Mouse (Mus musculus): ENCODE results near the gene Manf. TPM values are rescaled to one million over a fixed set of nuclear protein-coding genes. Genes with fewer than 3 reads are reported as not detected.

Gene Manf
- polyA plus RNA-seq, 1 experiment from 2014 or later: 281 TPM

DNA sequence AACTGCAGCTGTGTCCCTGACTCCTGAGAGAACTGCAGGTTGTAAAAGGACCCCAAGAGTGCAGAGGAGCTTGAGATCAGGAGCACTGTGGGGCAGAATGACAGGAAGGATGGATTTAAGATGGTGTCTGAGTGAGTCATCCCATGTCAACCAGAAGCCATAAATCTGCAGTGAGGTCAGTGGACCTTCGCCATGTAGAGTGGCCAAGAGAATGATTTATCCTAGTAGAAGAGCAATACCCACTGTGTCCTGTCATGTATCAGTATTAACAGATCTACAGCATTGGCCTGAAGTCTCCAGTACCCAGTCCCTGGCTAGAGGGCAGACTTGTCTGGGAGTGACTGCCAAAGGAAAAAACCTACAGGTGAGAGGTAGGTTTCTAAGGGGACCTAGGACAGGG, 7.1 kb upstream of the Manf start:
- WGBS: 81% methylated on average over 1 of the region's 1 CpGs
- H3K9me3 ChIP-seq (replicated peaks): no peaks in the 10 kb centered on the region
- no peaks in the 10 kb centered on the region for H3K4me1 ChIP-seq
- no peak overlapping the region for H3K27ac ChIP-seq (replicated peaks)
- H3K36me3 ChIP-seq: no peaks in the 10 kb centered on the region
- no peak overlapping the region for H3K4me3 ChIP-seq (replicated peaks)
- no peak overlapping the region for H3K4me2 ChIP-seq (replicated peaks)
- no peak overlapping the region for H3K9ac ChIP-seq
- H3K27me3 ChIP-seq: no peaks in the 10 kb centered on the region
- no peak for ATAC-seq (ENCODE audit: insufficient number of reproducible peaks, low FRiP score, low TSS enrichment, low read depth)

DNA sequence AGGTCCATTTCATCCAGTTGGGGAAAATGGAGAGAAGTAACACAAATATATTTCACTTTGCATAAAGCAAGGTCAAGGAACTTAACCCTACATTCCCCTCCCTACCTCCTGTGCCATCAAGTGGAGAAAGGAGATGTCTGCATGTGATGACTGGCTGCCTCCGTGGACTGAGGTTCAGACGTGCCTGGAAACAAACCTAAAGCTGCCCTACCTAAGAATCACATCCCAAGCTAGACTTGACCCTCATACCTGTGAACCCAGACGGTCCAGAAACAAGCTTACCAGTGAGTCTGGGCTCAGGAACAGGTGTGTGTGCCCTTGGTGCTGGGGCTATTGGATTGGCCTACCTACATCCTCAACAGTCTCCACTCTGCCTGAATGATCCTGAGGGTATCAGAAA, 1.5 kb upstream of the Manf start:
- Histone ChIP-seq H3K4me3 (replicated peaks) (no peak overlapping the region), H3K27ac (replicated peaks) (no peak overlapping the region), H3K9me3 (replicated peaks) (no peaks in the 10 kb centered on the region), H3K4me2 (replicated peaks) (no peak overlapping the region), H3K4me1 (peaks cover 32% of the 10 kb centered on the region), H3K9ac (no peak overlapping the region), H3K36me3 (peaks cover 20% of the 10 kb centered on the region), H3K27me3 (no peaks in the 10 kb centered on the region)
- 63% methylated on average over 3 of the region's 3 CpGs for WGBS
- ATAC-seq (ENCODE audit: insufficient number of reproducible peaks, low FRiP score, low TSS enrichment, low read depth): no peak

DNA sequence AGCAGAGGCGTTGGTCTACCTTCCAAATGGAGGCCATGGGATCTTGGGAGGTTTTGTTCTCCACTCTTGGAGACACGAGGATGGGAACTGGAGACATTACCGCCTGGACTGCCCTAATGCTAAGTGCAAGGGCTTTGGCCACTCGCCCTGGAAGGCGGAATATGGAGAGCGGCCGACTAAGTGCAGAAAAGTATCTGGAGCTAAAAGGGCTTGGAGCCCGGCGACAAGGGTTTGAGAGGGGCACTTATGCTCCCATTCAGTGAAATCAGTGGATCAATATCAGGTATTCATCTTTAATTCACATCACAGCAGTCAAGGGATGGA, 735 bp upstream of the Manf start:
- WGBS: under 1% methylated on average over 9 of the region's 9 CpGs
- Histone ChIP-seq H3K27me3 (no peaks in the 10 kb centered on the region), H3K4me2 (replicated peaks) (peak overlapping the region; percentile 71), H3K4me3 (replicated peaks) (peak overlapping the region; percentile 94), H3K27ac (replicated peaks) (peak overlapping the region; percentile 97), H3K36me3 (peaks cover 26% of the 10 kb centered on the region), H3K9ac (peak overlapping the region; percentile 73), H3K4me1 (peaks cover 38% of the 10 kb centered on the region), H3K9me3 (replicated peaks) (no peaks in the 10 kb centered on the region)
- no peak for ATAC-seq (ENCODE audit: insufficient number of reproducible peaks, low FRiP score, low TSS enrichment, low read depth)

GRCm38 (mm10) chr9:106891341-106891741, 438 bp downstream of the Manf start:
- Histone ChIP-seq H3K9me3 (replicated peaks) (no peaks in the 10 kb centered on the region), H3K4me3 (replicated peaks) (peak overlapping the region; percentile 94), H3K9ac (peak overlapping the region; percentile 90), H3K4me1 (peaks cover 42% of the 10 kb centered on the region), H3K36me3 (peaks cover 26% of the 10 kb centered on the region), H3K27me3 (no peaks in the 10 kb centered on the region), H3K4me2 (replicated peaks) (peak overlapping the region; percentile 71), H3K27ac (replicated peaks) (peak overlapping the region; percentile 86)
- WGBS: 0% methylated on average over 17 of the region's 17 CpGs
- no peak for ATAC-seq (ENCODE audit: insufficient number of reproducible peaks, low FRiP score, low TSS enrichment, low read depth)

DNA sequence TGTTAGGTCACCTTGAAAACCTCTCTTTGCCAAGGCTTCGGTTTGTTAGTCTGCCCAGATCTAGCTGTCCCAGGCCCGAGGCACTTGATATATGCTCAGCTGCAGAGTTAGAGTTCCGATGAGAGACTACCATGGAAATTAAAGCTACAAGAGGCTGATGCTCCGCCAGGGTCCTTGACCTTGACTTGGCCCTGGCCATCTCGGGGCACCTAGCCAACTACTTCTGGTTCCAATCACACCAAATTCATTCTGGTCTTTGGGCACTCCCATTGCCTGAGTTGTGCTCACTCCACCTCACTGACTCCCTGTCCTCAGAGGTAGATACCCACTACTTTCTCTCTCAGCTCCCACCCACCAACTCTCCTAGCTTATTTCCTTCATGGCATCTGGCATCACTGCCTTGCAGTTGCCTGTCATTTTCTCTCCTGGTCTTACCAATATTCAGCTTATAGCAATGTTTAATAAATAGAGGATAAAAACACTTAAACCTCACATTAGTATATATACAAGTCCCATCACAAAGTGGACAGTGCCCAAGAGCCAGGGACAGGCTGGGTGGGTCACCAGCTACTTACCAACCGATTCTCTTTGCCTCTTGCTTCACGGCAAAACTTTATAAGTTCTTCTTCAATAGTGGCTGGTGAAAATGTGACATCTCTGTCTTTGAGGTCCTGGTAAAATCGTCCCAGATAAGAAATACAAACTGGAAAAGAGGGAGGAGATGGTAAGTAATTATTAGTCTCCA, 1.1 kb downstream of the Manf start:
- WGBS: 58% methylated on average over 8 of the region's 8 CpGs
- H3K36me3 ChIP-seq: peaks cover 26% of the 10 kb centered on the region
- H3K9me3 ChIP-seq (replicated peaks): no peaks in the 10 kb centered on the region
- peaks cover 46% of the 10 kb centered on the region for H3K4me1 ChIP-seq
- no peak overlapping the region for H3K27ac ChIP-seq (replicated peaks)
- ATAC-seq (ENCODE audit: insufficient number of reproducible peaks, low FRiP score, low TSS enrichment, low read depth): no peak
- H3K4me3 ChIP-seq (replicated peaks): peak overlapping the region; percentile 94
- peak overlapping the region; percentile 90 for H3K9ac ChIP-seq
- peak overlapping the region; percentile 71 for H3K4me2 ChIP-seq (replicated peaks)
- no peaks in the 10 kb centered on the region for H3K27me3 ChIP-seq

DNA sequence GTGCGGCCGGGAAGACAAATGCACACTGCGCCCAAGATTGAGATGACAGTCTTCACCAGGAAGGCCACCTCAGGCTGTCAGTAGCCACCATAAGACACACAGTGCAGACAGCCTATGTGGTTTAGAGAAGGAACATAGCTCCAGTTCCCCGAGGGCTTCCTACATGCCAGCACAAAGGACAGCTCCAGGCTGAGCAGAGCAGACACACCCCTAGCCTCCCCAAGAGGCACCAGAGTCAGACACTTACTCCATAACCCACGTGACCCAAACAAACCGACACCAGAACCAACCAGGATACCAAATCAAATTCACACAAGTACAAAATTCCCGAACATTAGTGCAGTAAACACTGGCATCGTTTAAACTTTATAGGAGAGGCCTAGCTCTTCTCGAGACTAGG, 2.5 kb downstream of the Manf start:
- Histone ChIP-seq H3K27ac (replicated peaks) (no peak overlapping the region), H3K4me3 (replicated peaks) (no peak overlapping the region), H3K9me3 (replicated peaks) (no peaks in the 10 kb centered on the region), H3K4me2 (replicated peaks) (no peak overlapping the region), H3K27me3 (no peaks in the 10 kb centered on the region), H3K9ac (no peak overlapping the region), H3K4me1 (peaks cover 59% of the 10 kb centered on the region), H3K36me3 (peaks cover 26% of the 10 kb centered on the region)
- WGBS: 73% methylated on average over 9 of the region's 9 CpGs
- no peak for ATAC-seq (ENCODE audit: insufficient number of reproducible peaks, low FRiP score, low TSS enrichment, low read depth)

GRCm38 (mm10) chr9:106888346-106888745, 3.4 kb downstream of the Manf start:
- Histone ChIP-seq H3K9ac (no peak overlapping the region), H3K27ac (replicated peaks) (no peak overlapping the region), H3K9me3 (replicated peaks) (no peaks in the 10 kb centered on the region), H3K4me1 (peaks cover 66% of the 10 kb centered on the region), H3K36me3 (peaks cover 30% of the 10 kb centered on the region), H3K4me3 (replicated peaks) (no peak overlapping the region), H3K4me2 (replicated peaks) (no peak overlapping the region), H3K27me3 (no peaks in the 10 kb centered on the region)
- ATAC-seq (ENCODE audit: insufficient number of reproducible peaks, low FRiP score, low TSS enrichment, low read depth): no peak
- 93% methylated on average over 3 of the region's 3 CpGs for WGBS

DNA sequence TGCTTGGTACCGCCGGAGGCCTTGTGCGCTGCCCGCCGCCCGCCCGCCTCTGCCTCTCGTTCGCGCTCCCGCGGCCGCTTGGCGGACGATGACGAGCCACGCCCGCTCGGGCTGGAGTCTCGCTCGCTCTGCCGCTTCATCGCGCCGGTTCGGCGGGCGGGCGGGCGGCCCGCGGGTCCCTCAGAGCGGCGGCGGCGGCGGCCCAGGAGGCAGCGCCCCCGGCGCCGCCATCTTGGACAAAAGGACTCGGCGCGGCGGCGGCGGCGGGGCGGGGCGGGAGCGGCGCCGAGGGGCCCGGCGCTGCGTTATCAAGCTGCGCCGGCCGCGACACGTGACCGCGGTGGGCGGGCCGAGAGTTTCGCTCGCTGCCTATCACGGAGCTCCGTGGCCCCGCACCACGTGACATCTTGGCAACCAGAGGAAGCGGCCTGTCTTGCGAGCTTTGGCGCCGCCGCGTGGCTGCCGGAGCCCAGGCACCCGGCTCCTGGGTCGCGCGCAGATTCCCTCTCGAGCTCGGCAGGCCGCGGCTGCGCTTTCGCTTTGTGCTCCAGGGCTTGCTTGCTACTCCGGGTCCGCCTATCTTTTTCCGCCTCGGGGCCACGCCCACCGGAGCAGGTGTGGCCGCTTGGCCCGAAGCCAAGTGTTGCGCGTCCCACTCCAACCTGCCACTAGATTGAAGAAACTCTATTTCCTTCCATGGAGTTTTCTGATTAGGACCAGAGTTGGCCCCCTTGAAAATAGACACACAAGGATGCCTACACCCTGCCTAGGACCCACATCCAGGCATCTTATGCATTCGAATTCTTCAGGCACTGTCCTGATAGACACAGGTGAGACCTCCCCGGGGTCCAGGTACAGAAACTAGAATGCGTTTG, 4.7 kb downstream of the Manf start, which contains the start of gene Rbm15b:
Gene Rbm15b (minus strand): TSS at position 601 of the 875 bp plus-strand sequence.
- peak; percentile 76 for ATAC-seq (ENCODE audit: insufficient number of reproducible peaks, low FRiP score, low TSS enrichment, low read depth)
- peaks cover 71% of the 10 kb centered on the region for H3K4me1 ChIP-seq
- peak within 1 kb of the TSS; percentile 97 for H3K4me2 ChIP-seq (replicated peaks)
- H3K9me3 ChIP-seq (replicated peaks): no peaks in the 10 kb centered on the region
- peak within 1 kb of the TSS; percentile 87 for H3K27ac ChIP-seq (replicated peaks)
- H3K27me3 ChIP-seq: no peaks in the 10 kb centered on the region
- WGBS: 3% methylated on average over 77 of the region's 101 CpGs
- H3K9ac ChIP-seq: peak within 1 kb of the TSS; percentile 90
- peak within 1 kb of the TSS; percentile 89 for H3K4me3 ChIP-seq (replicated peaks)
- H3K36me3 ChIP-seq: peaks cover 42% of the 10 kb centered on the region

DNA sequence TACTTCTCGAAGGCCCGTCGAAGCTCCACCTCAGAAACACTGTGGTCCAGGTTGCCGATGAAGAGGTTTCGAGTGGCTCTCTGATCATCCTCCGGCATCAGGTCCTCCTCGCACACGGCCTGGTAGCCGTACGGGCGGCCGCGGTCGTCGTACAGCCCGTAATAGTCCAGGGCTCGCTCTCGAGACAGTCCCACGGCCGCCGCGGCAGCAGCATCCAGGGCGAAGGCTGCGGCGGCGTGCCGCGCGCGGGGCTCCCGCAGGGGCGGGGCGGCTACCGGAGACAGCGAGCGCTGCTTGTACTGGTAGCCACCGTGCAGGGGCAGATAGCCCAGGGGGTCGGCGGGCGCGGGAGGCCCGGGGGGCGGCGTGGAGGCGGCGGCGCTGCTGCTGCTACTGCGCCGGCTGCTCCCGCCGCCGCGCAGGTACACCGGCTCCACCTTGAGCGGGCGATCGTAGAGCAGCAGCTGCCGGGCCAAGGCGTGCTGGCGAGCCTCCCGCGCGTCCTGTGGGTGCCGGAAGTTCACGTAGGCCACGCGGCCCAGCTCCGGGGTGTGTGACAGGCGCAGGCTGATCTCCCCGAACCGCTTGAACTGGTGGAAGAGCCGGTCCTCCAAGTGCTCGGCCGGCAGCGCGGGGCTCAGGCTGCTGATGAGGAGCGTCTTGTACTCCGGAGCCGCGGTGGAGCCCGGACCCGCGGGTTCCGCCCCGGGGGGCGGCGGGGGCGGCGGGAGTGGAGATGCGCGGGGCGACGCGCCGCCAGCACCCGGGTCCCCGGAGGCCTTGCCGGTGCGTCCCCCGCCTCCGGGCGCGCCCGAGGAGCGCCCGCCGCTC, 5.7 kb downstream of the Manf start:
- Histone ChIP-seq H3K36me3 (peaks cover 50% of the 10 kb centered on the region), H3K27me3 (no peaks in the 10 kb centered on the region), H3K4me2 (replicated peaks) (peak overlapping the region; percentile 97), H3K9ac (peak overlapping the region; percentile 90), H3K4me1 (peaks cover 77% of the 10 kb centered on the region), H3K9me3 (replicated peaks) (no peaks in the 10 kb centered on the region), H3K4me3 (replicated peaks) (peak overlapping the region; percentile 89), H3K27ac (replicated peaks) (peak overlapping the region; percentile 87)
- no peak for ATAC-seq (ENCODE audit: insufficient number of reproducible peaks, low FRiP score, low TSS enrichment, low read depth)
- WGBS: 1% methylated on average over 69 of the region's 107 CpGs

GRCm38 (mm10) chr9:106884996-106885900, 6.5 kb downstream of the Manf start:
- Histone ChIP-seq H3K9me3 (replicated peaks) (no peaks in the 10 kb centered on the region), H3K27ac (replicated peaks) (peak overlapping the region; percentile 87), H3K9ac (peak overlapping the region; percentile 90), H3K4me3 (replicated peaks) (peak overlapping the region; percentile 89), H3K27me3 (no peaks in the 10 kb centered on the region), H3K4me2 (replicated peaks) (peak overlapping the region; percentile 97), H3K4me1 (peaks cover 69% of the 10 kb centered on the region), H3K36me3 (peaks cover 52% of the 10 kb centered on the region)
- ATAC-seq (ENCODE audit: insufficient number of reproducible peaks, low FRiP score, low TSS enrichment, low read depth): no peak
- WGBS: 17% methylated on average over 44 of the region's 44 CpGs

Data from embryonic facial prominence, embryonic 15.5 days (tissue).